Mouse (Mus musculus) left cerebral cortex, adult 2 months (tissue): ENCODE results near the gene Gm15737. TPM values are rescaled to one million over a fixed set of nuclear protein-coding genes. Genes with fewer than 3 reads are reported as not detected.

ENCODE experiments used
- DNase-seq, 2 experiments: peaks; one replicate each; pipeline ENCODE4 v3.0.0; 2021 to 2022; ENCODE audit warnings: low spot score in 2 of 2, mixed read lengths in 1 of 2; ENCODE audit errors: extremely low spot score in 1 of 2
- H3K27ac ChIP-seq: fragments of 200-600 bp; 2 replicates; pipeline ENCODE4 v1.8.1; 2022
- H3K4me3 ChIP-seq: fragments of 200-600 bp; 2 replicates; pipeline ENCODE4 v1.8.1; 2022
- CTCF ChIP-seq: fragments of 200-600 bp; IDR thresholded peaks from 2 replicates; pipeline ENCODE4 v1.8.1; 2022; ENCODE audit warnings: antibody characterized with exemption, mild to moderate bottlenecking, moderate library complexity
- intact Hi-C: fragments of 180-260 bp; cut with DNase I; formaldehyde crosslinking; loops from one replicate; pipeline ENCODE4 v1.15.1; 2025
- total RNA-seq, 2 experiments: library from RNA; stranded (reverse); gene quantifications; 2 replicates each; pipeline ENCODE4 v1.2.3; 2021

Gm15737 gene
- total RNA-seq, 2 experiments from 2014 or later = not detected

- intact Hi-C loops = no loop called here
- no peak overlapping the region for H3K4me3 ChIP-seq
- TF ChIP-seq CTCF = no peak
- DNase-seq = no peak
- H3K27ac ChIP-seq = no peak overlapping the region
Measured at GRCm38 (mm10) chr6:92878771-92879170, 9.6 kb downstream of the Gm15737 start.

- no peak overlapping the region for H3K27ac ChIP-seq
- intact Hi-C loops = no loop called here
Measured at GRCm38 (mm10) chr6:92879700-92880265, 10.6 kb downstream of the Gm15737 start.

DNA sequence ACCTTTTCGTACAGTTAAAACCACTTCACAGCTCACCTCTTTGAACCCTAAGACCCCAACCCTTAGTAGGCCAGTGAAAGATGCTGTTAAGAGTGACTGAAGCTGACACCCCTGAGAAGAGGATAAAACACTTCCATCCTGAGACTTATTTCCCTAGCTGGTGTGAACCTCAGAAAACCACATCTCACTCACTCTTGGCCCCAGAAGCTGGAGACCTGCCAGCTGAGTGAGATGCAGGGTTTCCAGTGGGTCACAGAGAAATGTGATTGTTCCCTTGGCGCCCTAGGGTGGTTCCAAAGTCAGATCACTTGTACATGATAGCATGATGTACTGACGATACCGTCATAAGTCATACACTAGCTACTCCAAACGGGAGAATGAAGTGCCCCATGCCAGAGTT is 13.3 kb downstream of the Gm15737 start:
- no peak overlapping the region for H3K27ac ChIP-seq
- H3K4me3 ChIP-seq = no peak overlapping the region
- no peak for TF ChIP-seq CTCF
- no peak for DNase-seq
- intact Hi-C loops = no loop called here

More at GRCm38 (mm10) chr6:92879700-92880265, 10.6 kb downstream of the Gm15737 start:
- no peak overlapping the region for H3K4me3 ChIP-seq
- no peak for DNase-seq
- no peak for TF ChIP-seq CTCF

- TF ChIP-seq CTCF = no peak
- Histone ChIP-seq H3K4me3 (no peak overlapping the region), H3K27ac (no peak overlapping the region)
- intact Hi-C loops = no loop called here
- DNase-seq = no peak
Measured at GRCm38 (mm10) chr6:92883131-92883900, 14.2 kb downstream of the Gm15737 start.

DNA sequence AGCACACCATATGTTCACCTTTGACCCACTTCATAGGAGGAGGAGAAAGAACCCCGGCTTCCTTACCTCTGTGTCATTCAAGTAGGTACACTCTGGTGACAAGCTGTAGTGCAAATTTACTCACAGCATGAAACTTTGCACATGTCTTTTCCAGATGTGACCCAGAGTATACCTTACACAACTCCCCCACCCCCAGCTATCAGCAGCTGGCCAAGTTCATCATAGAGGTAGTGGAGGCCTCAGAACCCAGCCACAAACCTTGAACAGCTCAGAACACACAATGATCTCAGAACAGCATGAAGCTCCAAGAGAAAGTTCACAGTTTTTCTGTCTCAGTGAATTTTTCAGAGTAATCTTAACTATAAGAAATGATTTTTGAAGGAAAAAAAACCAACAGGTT is 22.4 kb downstream of the Gm15737 start:
- no peak for DNase-seq
- Histone ChIP-seq H3K27ac (no peak overlapping the region), H3K4me3 (no peak overlapping the region)
- intact Hi-C loops = no loop called here
- TF ChIP-seq CTCF = no peak

DNA sequence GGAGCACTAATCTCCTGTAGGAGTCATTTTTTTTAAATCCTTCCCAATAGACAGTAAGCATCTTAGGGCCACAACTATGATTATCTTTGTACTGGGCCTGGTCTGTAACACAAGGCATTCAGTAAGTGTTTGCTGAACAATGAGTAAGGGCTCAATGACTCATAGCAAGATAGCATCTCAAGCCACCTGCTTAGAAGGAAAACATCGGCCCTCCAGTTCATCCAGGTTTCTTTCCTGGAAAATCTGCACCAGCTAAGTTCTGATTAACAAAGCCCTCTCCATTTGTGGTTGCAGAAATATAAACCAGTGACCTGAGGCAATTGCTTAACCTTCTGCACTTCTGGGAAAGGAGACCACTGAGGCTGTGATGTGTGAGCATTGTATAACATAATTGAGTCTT is 34.9 kb downstream of the Gm15737 start:
- intact Hi-C loops = no loop called here
- DNase-seq = no peak
- Histone ChIP-seq H3K27ac (no peak overlapping the region), H3K4me3 (no peak overlapping the region)
- no peak for TF ChIP-seq CTCF

DNA sequence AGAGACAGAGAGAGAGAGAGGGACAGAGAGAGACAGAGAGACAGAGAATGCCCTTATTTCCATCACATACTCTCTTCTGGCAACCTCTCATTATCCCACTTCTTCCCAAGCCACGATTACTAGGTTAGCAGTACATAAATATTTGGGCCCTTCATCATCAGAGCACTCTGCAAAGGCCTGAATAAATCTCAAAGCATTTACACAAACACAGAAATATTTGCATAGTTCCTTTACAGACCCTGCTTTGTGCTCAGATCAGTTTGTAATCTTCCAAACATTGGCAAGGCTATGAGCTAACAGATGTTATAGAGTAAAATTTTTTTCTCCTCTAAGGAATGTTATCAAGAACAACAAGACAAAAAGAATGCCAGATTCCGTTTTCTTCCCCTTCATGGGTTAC is 35.3 kb downstream of the Gm15737 start:
- no peak overlapping the region for H3K4me3 ChIP-seq
- DNase-seq = no peak
- intact Hi-C loops = no loop called here
- H3K27ac ChIP-seq = no peak overlapping the region
- no peak for TF ChIP-seq CTCF

- intact Hi-C loops = no loop called here
- DNase-seq = no peak
- H3K4me3 ChIP-seq = no peak overlapping the region
- TF ChIP-seq CTCF = no peak
- no peak overlapping the region for H3K27ac ChIP-seq
Measured at GRCm38 (mm10) chr6:92905922-92906321, 36.8 kb downstream of the Gm15737 start.

- no peak for TF ChIP-seq CTCF
- no peak overlapping the region for H3K27ac ChIP-seq
- intact Hi-C loops = no loop called here
Measured at GRCm38 (mm10) chr6:92909361-92909760, 40.2 kb downstream of the Gm15737 start.

DNA sequence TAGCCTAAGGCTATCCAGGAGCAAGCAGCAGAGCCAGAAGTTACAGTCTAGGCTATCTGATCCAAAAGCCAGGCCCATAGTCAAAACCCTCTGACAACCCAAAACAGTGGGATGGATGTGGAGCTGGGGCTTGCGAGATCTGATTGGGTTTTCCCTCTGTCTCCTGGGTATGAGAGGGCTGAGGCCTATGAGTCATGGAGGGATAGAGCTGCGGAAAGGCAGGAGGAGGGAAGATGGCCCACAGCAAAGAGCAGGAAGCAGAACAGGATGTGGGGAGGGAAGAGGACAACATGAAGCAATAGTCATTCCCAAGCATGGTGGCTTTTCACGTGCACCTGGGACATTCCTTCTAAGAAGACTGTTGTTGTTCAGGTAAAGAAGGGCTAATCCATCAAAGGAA is 41.5 kb downstream of the Gm15737 start:
- no peak overlapping the region for H3K4me3 ChIP-seq
- DNase-seq = no peak
- TF ChIP-seq CTCF = no peak
- intact Hi-C loops = no loop called here
- no peak overlapping the region for H3K27ac ChIP-seq

More at GRCm38 (mm10) chr6:92909361-92909760, 40.2 kb downstream of the Gm15737 start:
- no peak overlapping the region for H3K4me3 ChIP-seq
- no peak for DNase-seq

DNA sequence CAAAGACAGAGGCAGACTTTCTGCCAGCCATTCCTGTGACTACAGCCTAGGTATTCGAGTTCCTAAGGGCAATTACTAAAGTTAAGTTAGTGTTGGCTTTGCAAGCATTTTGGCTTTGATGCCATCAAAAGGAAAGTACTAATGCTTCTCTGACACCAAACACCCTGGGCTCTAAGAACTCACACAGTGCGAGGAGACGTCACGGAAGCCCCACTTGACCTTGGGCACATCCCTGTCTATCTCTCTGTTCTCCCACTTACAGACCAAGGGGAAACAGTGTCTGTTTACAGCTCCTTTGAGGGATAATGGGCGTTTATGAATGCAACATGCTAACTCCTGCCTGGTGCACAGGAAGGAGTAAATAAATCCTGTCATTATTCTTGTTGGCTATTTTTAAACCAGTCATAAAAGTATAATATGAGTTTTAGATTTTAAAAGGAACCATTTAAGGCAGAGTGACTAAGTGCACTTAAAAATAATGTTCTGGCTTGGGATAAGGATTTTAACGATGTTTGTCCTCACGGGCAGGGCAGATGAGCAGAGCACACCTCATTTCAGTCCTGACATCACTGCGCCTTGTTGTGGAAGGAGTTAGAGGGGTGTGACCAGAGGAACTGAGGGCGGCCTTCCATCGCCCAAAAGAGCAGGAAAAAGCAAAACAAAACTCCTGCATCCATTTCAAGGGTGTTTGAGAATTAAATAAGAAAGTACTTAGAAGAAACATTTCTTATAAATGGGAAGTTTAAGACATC is 52.0 kb downstream of the Gm15737 start:
- Histone ChIP-seq H3K4me3 (no peak overlapping the region), H3K27ac (no peak overlapping the region)
- DNase-seq = no peak
- no peak for TF ChIP-seq CTCF
- intact Hi-C loops = no loop called here

DNA sequence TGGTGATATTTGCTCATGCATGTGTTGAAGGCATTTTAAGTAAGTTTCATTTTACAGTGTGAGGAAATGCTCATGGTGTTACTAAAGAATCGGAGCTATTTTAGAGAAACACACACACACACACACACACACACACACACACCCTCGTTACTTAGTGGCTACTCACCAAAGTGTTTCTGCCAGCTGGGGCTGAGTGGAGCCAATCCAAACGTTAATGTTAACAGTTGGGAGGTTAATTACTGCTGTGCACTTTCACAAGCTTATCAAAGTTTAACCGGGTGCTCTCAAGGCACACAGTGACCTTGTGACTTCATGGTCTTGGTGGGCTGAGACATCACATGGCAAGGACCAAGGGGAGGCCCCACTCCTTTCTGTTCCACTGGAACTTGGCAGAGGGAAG is 52.7 kb downstream of the Gm15737 start:
- no peak for DNase-seq
- intact Hi-C loops = no loop called here
- H3K4me3 ChIP-seq = no peak overlapping the region
- H3K27ac ChIP-seq = no peak overlapping the region
- TF ChIP-seq CTCF = no peak

- no peak for TF ChIP-seq CTCF
- intact Hi-C loops = no loop called here
- no peak overlapping the region for H3K27ac ChIP-seq
- no peak for DNase-seq
- no peak overlapping the region for H3K4me3 ChIP-seq
Measured at GRCm38 (mm10) chr6:92924536-92924935, 55.4 kb downstream of the Gm15737 start.
